Mouse (Mus musculus) A20 (cell line): ENCODE measurements around the gene Slc22a21.

Experiments used
- DNase-seq: peaks from one replicate; pipeline ENCODE4 v3.0.0-alpha.2; 2011; ENCODE audit warnings: low read depth, low spot score

Slc22a21 gene

GRCm38 (mm10) chr11:53903781-53904533, 76.2 kb downstream of the Slc22a21 start:
- no peak for DNase-seq

GRCm38 (mm10) chr11:53902741-53903140, 77.4 kb downstream of the Slc22a21 start:
- DNase-seq = no peak

- DNase-seq = no peak
These were observed 79.1 kb downstream of the Slc22a21 start for GRCm38 (mm10) chr11:53900991-53901390.

- DNase-seq = no peak
These were observed 80.2 kb downstream of the Slc22a21 start for GRCm38 (mm10) chr11:53899981-53900380.
